ENCODE assay signal across 18 mouse cellular contexts in the genomic region with DNA sequence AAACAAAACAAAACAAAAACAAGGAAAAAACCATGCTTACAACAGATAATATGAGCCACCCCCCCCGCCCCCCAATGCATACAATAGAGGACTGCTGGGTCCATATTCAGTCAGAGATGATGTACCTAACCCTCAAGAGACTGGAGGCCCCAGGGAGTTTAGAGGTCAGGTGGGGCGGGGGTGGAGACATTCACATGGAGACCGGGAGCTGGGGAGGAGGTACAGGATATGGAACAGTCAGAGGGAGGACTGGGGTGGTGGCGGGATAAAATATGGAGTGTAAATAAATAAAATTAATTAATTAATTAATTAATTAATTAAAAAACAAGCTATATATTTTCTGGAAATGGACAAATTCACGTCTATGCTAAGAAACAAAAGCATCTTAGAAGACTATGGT.
"Had no signal": no experiment of that assay in that cellular context is flagged by ENCODE, and none has a peak within 500 bp of the region (broad histone marks: within the 10 kb centered on the region; RNA-seq: fewer than 3 reads in every experiment).

No protein-coding gene starts in this region.

- H3K4me2 ChIP-seq: liver, embryonic 12.5 days; lung, embryonic 14.5 days; midbrain, embryonic 13.5 days; neural tube, embryonic 13.5 days; neural tube, embryonic 15.5 days had no signal

- H3K36me3 ChIP-seq: liver, embryonic 12.5 days; neural tube, embryonic 15.5 days had no signal

- H3K4me3 ChIP-seq: liver, embryonic 12.5 days; midbrain, embryonic 13.5 days; myocyte; neural tube, embryonic 13.5 days; neural tube, embryonic 15.5 days had no signal

- H3K9ac ChIP-seq: liver, embryonic 12.5 days; liver, embryonic 14.5 days; lung, embryonic 14.5 days; midbrain, embryonic 13.5 days; neural tube, embryonic 13.5 days; neural tube, embryonic 15.5 days had no signal

- H3K27ac ChIP-seq: liver, embryonic 12.5 days; liver, embryonic 14.5 days; midbrain, embryonic 13.5 days; neural tube, embryonic 13.5 days; neural tube, embryonic 15.5 days had no signal

- H3K27me3 ChIP-seq: liver, embryonic 12.5 days; midbrain, embryonic 13.5 days; neural tube, embryonic 13.5 days; neural tube, embryonic 15.5 days had no signal

- ATAC-seq: liver, embryonic 12.5 days; midbrain, embryonic 13.5 days had no signal

- DNase-seq: lung, adult 18-20 months; lung, embryonic 14.5 days; lung, postnatal 10 days; lung, postnatal 4 days; retina, postnatal 1 day; right cerebral cortex, adult 18-20 months; right cerebral cortex, postnatal 25 days; right cerebral cortex, postnatal 4 days; spleen, adult 18-20 months; thymus, adult 18-20 months; thymus, postnatal 14 days; thymus, postnatal 36 days had no signal

- H3K4me1 ChIP-seq: liver, embryonic 12.5 days; midbrain, embryonic 13.5 days; neural tube, embryonic 13.5 days; neural tube, embryonic 15.5 days had no signal

- H3K9me3 ChIP-seq: liver, embryonic 12.5 days; midbrain, embryonic 13.5 days; neural tube, embryonic 13.5 days; neural tube, embryonic 15.5 days had no signal
